Mouse (Mus musculus) heart, embryonic 15.5 days (tissue): ENCODE results near the gene Slc4a4. TPM values are rescaled to one million over a fixed set of nuclear protein-coding genes. Genes with fewer than 3 reads are reported as not detected.
"Not testable (repeated sequence)": the region's sequence is repeated elsewhere in the genome, so short reads cannot be mapped to it uniquely, and the experiment has no call there.

Source experiments
- ATAC-seq: fragments of 200-750 bp; cut with Nextera tagmentation; replicated peaks from 2 replicates; pipeline ENCODE4 v1.8.0; 2017; ENCODE audit warnings: low read depth, moderate TSS enrichment; ENCODE audit not compliant: insufficient number of reproducible peaks, insufficient read depth, low FRiP score
- H3K27ac ChIP-seq: fragments of 300-500 bp; sonication (generic); 2 replicates; pipeline ENCODE4 v1.5.1; 2015; ENCODE audit warnings: mild to moderate bottlenecking, inconsistent platforms
- H3K27me3 ChIP-seq: fragments of 300-500 bp; sonication (generic); 2 replicates; pipeline ENCODE4 v1.6.1; 2015; ENCODE audit warnings: inconsistent platforms
- H3K36me3 ChIP-seq: fragments of 300-500 bp; sonication (generic); 2 replicates; pipeline ENCODE4 v1.6.1; 2015; ENCODE audit warnings: mild to moderate bottlenecking, inconsistent platforms
- H3K4me1 ChIP-seq: fragments of 300-500 bp; sonication (generic); replicated peaks from 2 replicates; pipeline ENCODE4 v1.6.1; 2015; ENCODE audit warnings: inconsistent platforms
- H3K4me2 ChIP-seq: fragments of 300-500 bp; sonication (generic); 2 replicates; pipeline ENCODE4 v1.6.1; 2015; ENCODE audit warnings: inconsistent platforms, mild to moderate bottlenecking, moderate library complexity
- H3K4me3 ChIP-seq: fragments of 300-500 bp; sonication (generic); 2 replicates; pipeline ENCODE4 v1.5.1; 2015; ENCODE audit warnings: mild to moderate bottlenecking, inconsistent platforms
- H3K9ac ChIP-seq: fragments of 300-500 bp; sonication (generic); 2 replicates; pipeline ENCODE4 v1.6.1; 2015; ENCODE audit warnings: mild to moderate bottlenecking, inconsistent platforms
- H3K9me3 ChIP-seq: fragments of 300-500 bp; sonication (generic); replicated peaks from 2 replicates; pipeline ENCODE4 v1.6.1; 2016; ENCODE audit warnings: inconsistent platforms
- WGBS: fragments of 180-500 bp; shearing (Covaris S2); methylation state at CpG from one replicate; pipeline ENCODE4 v1.1.7; 2015; ENCODE audit warnings: mixed read lengths; 5-methylcytosine and 5-hydroxymethylcytosine counted together
- polyA plus RNA-seq: library from polyadenylated mRNA; unstranded; fragments of >200 nt; fragmentation: Nextera tagmentation; extraction: Ambion mirVana; gene quantifications from 2 replicates; pipeline ENCODE4 v1.2.1, GENCODE M21; 2015

The Slc4a4 gene
- polyA plus RNA-seq, 1 experiment from 2014 or later = 5.1 TPM

DNA sequence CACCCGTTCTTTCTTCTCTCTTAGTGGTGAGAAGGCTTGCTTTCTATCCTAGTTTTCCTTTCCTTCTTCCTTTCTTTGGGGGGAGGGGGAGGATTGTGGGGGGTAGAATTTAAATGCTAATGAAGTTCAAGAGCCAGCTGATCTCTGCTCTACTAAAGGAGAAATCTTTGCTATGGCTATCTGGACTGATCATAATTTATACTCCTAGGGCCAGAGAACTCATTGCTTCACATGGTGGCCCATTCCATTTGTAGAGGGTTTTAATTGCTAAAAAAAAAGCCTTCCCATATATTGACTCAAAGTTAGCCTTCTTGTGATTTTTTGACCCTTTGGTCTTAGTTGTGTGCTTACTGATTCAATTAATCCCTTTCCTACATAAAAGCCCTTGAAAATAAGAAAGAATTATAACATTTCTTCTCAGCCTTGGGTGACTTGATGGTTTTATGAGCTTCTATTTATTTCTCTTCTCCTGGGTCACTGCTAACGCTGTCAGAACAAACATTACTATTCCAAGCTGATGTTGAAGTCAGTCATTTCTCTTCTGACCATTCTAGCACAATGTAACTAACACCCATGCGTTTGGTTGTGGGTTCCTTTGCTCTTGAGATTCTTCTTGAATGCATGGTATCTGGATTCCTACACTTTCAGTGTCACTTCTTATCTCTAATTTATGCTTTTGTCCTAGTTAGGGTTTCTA, 95.6 kb downstream of the Slc4a4 start:
- no peak overlapping the region for H3K9ac ChIP-seq
- no peaks in the 10 kb centered on the region for H3K9me3 ChIP-seq
- 53% methylated on average over 3 of the region's 3 CpGs for WGBS
- peak overlapping the region; percentile 81 for H3K27ac ChIP-seq
- H3K27me3 ChIP-seq = no peaks in the 10 kb centered on the region
- ATAC-seq = no peak
- no peaks in the 10 kb centered on the region for H3K36me3 ChIP-seq
- H3K4me2 ChIP-seq = peak overlapping the region; percentile 43
- peaks cover 20% of the 10 kb centered on the region for H3K4me1 ChIP-seq
- H3K4me3 ChIP-seq = peak overlapping the region; percentile 10; the same call in 1 of the 2 replicates

DNA sequence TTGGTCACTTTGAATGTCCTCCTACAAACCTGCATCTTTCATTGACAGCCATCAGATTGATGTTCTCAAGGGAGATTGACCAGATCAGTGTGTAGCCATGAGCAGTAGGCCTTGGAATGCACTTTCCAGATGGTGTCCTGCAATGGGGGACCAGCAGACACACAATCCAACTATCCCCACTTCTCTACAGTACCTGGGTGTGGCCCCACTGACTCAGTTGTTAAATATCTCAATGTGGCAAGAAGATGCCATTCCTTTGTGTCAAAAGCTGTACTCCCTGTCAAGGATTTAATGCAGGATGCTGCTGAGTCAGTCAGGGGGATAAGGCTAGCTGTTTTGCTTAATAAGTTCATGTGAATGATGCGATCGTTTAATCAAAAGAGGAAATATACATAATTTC, 96.6 kb downstream of the Slc4a4 start:
- WGBS = 95% methylated on average over 2 of the region's 2 CpGs
- ATAC-seq = no peak
- no peak overlapping the region for H3K4me3 ChIP-seq
- no peak overlapping the region for H3K27ac ChIP-seq
- no peaks in the 10 kb centered on the region for H3K27me3 ChIP-seq
- peaks cover 20% of the 10 kb centered on the region for H3K4me1 ChIP-seq
- no peak overlapping the region for H3K4me2 ChIP-seq
- no peaks in the 10 kb centered on the region for H3K9me3 ChIP-seq
- H3K9ac ChIP-seq = no peak overlapping the region
- H3K36me3 ChIP-seq = no peaks in the 10 kb centered on the region

DNA sequence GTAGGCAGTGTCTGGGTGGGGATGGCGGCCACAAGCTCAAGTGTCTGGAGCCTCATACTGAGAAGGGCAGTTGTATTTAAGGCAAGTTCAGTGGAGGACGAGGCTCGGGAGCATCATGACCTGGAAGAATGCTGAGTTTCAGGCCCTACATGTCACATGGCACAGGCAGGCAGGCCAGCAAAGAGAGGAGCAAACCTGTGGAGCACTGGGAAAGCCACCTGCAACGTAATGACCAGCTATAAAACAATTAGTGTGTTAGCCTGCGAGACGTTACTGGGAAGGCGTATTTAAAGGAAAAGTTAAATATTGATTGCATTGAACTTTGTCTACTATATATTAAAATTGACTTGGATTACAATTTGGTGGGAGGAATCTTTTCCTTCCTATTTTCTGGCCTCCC, 97.0 kb downstream of the Slc4a4 start:
- Histone ChIP-seq H3K9ac (no peak overlapping the region), H3K4me1 (peaks cover 20% of the 10 kb centered on the region), H3K36me3 (no peaks in the 10 kb centered on the region), H3K27me3 (no peaks in the 10 kb centered on the region), H3K9me3 (no peaks in the 10 kb centered on the region), H3K4me2 (no peak overlapping the region), H3K27ac (no peak overlapping the region), H3K4me3 (no peak overlapping the region)
- WGBS = 83% methylated on average over 7 of the region's 7 CpGs
- ATAC-seq = no peak

DNA sequence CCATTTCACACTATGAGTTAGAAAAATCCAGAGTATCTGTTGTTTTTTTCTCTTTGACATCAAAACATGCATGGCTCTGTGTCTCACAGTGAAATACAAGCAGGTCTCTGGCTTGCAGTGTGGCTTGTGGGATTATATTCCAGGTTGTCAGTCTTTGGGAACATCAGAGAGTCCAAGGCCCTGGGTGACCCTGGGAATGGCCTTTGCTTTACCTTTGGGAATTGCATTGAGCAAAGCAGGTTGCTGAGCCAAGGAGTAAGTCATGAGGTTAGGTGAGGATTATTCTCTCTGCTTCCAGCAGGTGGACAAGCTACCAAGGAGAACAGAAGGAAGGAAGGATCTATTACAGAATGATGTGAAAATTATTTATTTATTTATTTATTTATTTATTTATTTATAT, 102.4 kb downstream of the Slc4a4 start:
- H3K27me3 ChIP-seq = no peaks in the 10 kb centered on the region
- ATAC-seq = no peak
- H3K4me2 ChIP-seq = no peak overlapping the region
- H3K27ac ChIP-seq = no peak overlapping the region
- no peaks in the 10 kb centered on the region for H3K4me1 ChIP-seq
- H3K9ac ChIP-seq = no peak overlapping the region
- H3K9me3 ChIP-seq = no peaks in the 10 kb centered on the region
- H3K36me3 ChIP-seq = no peaks in the 10 kb centered on the region
- H3K4me3 ChIP-seq = no peak overlapping the region

DNA sequence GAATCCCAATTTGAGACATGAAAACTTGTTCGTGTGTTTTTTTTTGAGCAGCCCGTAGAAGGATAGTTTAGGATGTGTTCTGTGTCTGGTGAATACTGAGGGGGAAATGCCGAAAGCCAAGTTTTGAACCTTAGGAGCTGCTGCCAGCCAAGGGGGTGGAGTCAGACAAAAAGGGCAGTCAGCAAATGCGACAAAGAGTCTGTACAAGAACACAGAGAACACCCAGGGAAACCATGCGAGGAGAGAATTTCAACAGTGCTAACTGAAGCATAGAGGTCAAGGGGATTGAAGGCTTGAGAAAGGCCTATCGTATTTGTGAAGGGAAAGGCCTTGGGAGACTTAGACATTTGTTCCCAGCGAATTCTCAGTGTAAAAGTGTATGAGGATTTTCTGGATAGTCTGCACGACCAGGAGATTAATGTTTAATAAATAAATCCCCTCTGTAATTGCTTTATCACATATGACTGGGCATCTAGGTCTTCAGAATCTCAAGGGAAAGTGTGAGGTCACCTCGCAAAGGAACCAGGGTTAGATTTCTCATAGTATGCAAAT, 103.7 kb downstream of the Slc4a4 start:
- Histone ChIP-seq H3K4me2 (no peak overlapping the region), H3K4me3 (no peak overlapping the region), H3K27me3 (no peaks in the 10 kb centered on the region), H3K9me3 (no peaks in the 10 kb centered on the region), H3K36me3 (no peaks in the 10 kb centered on the region), H3K4me1 (no peaks in the 10 kb centered on the region), H3K27ac (no peak overlapping the region), H3K9ac (no peak overlapping the region)
- ATAC-seq = no peak
- WGBS = 75% methylated on average over 9 of the region's 9 CpGs

DNA sequence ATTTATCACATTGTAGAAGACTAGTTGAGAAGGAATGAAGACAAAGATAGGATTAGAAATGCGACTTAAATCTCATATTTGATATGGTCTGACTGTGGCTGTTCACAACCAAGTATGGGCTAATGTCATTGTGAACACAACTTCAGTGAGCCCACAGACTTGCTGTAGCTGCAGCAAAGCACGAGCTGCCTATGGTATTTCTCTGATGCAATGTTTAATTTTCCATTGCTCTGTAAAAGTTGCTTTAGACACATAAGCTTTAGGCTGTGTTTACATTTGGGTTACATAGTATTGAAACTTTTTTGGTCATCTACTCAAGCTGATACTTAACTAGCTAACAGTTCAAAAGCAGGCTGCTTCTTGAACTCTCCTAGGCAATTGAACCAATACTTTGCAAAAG, 104.7 kb downstream of the Slc4a4 start:
- not testable (repeated sequence) for H3K4me1 ChIP-seq, H3K36me3 ChIP-seq, H3K9me3 ChIP-seq, H3K9ac ChIP-seq, H3K4me2 ChIP-seq, ATAC-seq, H3K27ac ChIP-seq, H3K27me3 ChIP-seq, H3K4me3 ChIP-seq
- WGBS = 68% methylated on average over 2 of the region's 2 CpGs

DNA sequence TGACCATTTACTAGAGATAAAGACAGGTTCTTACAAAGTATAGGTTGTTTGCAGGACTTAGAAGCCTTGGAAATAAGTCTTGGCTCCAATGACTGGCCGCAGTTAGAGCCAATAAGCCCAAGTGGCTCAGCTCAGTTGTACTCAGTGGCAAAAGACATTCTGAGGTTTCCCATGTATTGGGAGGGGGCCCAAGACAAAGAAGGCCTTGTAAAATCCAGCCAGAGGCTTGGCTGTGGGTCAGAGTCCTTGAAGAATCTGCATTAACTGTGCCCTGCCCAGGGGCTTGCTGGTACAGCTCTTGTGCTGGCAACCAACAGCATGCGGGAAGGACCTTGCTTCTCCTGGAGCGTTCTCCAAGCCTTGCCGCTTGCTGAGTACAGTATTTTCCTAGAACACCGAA, 107.9 kb downstream of the Slc4a4 start:
- Histone ChIP-seq H3K27ac (no peak overlapping the region), H3K4me3 (no peak overlapping the region), H3K4me2 (no peak overlapping the region), H3K27me3 (no peaks in the 10 kb centered on the region), H3K4me1 (peaks cover 3% of the 10 kb centered on the region; the same call in 1 of the 2 replicates), H3K36me3 (no peaks in the 10 kb centered on the region), H3K9ac (no peak overlapping the region), H3K9me3 (no peaks in the 10 kb centered on the region)
- ATAC-seq = no peak
- 85% methylated on average over 5 of the region's 5 CpGs for WGBS

DNA sequence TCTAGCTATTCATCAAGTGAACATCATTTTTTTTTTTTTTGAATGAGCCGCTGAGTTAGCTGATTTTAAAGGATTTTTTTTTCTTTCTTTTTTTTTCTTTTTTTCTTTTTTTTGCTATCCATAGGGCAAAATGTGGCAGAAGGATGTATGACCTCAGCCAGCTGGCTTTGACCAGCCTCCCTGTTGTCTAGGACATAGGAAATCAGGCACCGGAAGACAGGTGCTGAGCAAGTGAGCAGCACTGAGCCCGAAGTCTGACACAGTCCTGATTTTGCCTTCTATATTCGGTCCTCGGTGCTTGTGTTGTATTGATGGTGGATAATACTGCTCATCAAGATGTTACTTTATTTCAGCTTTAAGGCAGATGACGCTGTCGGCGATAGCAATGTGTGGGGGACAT, 109.6 kb downstream of the Slc4a4 start:
- Histone ChIP-seq H3K4me1 (peaks cover 3% of the 10 kb centered on the region; the same call in 1 of the 2 replicates), H3K9me3 (no peaks in the 10 kb centered on the region), H3K9ac (no peak overlapping the region), H3K4me3 (no peak overlapping the region), H3K27ac (no peak overlapping the region), H3K27me3 (no peaks in the 10 kb centered on the region), H3K4me2 (no peak overlapping the region), H3K36me3 (no peaks in the 10 kb centered on the region; the same call in 1 of the 2 replicates)
- ATAC-seq = no peak
- 93% methylated on average over 8 of the region's 8 CpGs for WGBS

DNA sequence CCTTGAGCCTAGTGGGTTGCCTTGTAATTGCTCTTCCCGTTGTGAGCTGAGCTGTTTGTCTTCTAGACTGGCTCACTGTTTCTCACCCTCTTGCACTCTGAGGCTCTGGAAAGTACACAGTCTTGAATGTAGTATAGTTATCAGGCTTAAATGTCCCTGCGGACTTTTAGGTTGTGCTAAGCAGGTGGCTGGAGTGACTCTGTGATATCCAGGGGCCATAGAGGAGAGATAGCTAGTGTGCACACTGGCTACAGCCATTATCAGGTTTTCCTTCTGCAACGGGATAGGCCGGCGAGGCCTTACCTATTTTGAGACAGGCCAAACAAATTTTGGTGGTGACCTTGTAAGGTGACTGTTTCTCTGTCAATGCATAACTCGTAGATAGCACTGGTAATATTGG, 110.7 kb downstream of the Slc4a4 start:
- H3K9me3 ChIP-seq = no peaks in the 10 kb centered on the region
- H3K4me1 ChIP-seq = peaks cover 3% of the 10 kb centered on the region; the same call in 1 of the 2 replicates
- no peaks in the 10 kb centered on the region for H3K27me3 ChIP-seq
- no peak overlapping the region for H3K27ac ChIP-seq
- no peak for ATAC-seq
- WGBS = 72% methylated on average over 6 of the region's 6 CpGs
- no peak overlapping the region for H3K4me3 ChIP-seq
- no peak overlapping the region for H3K4me2 ChIP-seq
- H3K36me3 ChIP-seq = no peaks in the 10 kb centered on the region; the same call in 1 of the 2 replicates
- no peak overlapping the region for H3K9ac ChIP-seq

DNA sequence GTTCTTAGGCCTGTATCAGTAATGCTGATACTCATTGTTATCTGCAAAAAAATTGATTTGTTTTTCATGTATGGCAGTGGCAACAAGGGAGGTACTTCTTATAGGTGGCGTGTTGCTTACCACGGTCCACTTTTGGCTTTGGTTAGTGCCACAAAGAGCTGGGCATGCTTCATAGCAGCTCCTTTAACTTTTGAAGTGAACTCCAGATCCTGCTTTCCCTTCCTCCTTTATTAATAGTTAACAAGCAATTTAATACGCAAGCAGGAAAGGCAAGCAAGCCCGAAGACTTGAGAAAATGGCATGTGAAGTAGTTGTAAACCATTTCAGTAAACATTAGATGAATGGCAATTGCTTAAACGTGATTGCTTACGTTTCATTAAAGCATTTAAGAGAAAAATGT, 113.2 kb downstream of the Slc4a4 start:
- no peaks in the 10 kb centered on the region; the same call in 1 of the 2 replicates for H3K36me3 ChIP-seq
- peaks cover 3% of the 10 kb centered on the region; the same call in 1 of the 2 replicates for H3K4me1 ChIP-seq
- no peak overlapping the region for H3K4me2 ChIP-seq
- no peak overlapping the region for H3K4me3 ChIP-seq
- H3K27me3 ChIP-seq = no peaks in the 10 kb centered on the region
- no peaks in the 10 kb centered on the region for H3K9me3 ChIP-seq
- ATAC-seq = no peak
- no peak overlapping the region for H3K27ac ChIP-seq
- H3K9ac ChIP-seq = no peak overlapping the region
- 90% methylated on average over 6 of the region's 6 CpGs for WGBS

DNA sequence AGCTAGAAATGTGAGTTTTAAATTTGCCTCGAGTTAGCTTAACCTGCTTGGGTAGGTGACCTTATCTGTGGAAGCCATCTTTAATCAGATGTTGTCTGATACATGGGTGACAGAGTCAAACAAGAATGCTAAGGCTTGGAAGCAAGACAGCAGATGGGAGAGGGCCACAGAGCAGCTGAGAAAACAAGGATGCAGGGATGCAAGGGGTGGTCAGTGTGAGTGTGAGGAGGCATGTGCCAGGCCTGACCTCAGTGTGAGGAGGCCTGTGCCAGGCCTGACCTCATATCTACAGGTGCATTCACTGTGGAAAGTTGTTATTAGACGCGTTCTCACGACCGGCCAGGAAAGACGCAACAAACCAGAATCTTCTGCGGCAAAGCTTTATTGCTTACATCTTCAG, 114.0 kb downstream of the Slc4a4 start:
- H3K27me3 ChIP-seq = no peaks in the 10 kb centered on the region
- no peak overlapping the region for H3K27ac ChIP-seq
- no peak for ATAC-seq
- H3K4me3 ChIP-seq = no peak overlapping the region
- WGBS = 95% methylated on average over 7 of the region's 7 CpGs
- H3K4me1 ChIP-seq = peaks cover 3% of the 10 kb centered on the region; the same call in 1 of the 2 replicates
- H3K9ac ChIP-seq = no peak overlapping the region
- H3K9me3 ChIP-seq = no peaks in the 10 kb centered on the region
- no peaks in the 10 kb centered on the region; the same call in 1 of the 2 replicates for H3K36me3 ChIP-seq
- no peak overlapping the region for H3K4me2 ChIP-seq

DNA sequence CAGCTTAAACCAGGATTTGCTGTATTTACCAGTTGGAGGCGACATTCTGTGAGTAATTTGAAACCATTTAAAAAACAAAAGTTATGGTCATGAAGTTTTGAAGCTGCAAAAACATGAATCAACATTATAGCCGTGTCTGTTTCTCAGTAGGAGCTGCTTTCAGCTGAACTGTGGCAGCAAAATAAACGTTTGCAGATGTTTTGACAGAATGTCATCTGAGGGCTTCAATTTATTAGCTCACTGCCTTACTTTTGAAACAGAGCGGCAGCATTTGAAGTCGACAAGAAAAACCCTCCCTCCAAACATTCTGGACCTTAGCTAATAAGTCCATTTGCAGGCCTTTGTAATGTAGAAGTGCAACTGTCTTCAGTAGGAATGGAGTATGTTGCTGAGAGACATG, 123.5 kb downstream of the Slc4a4 start:
- 64% methylated on average over 5 of the region's 5 CpGs for WGBS
- Histone ChIP-seq H3K4me1 (no peaks in the 10 kb centered on the region), H3K27ac (no peak overlapping the region), H3K4me2 (no peak overlapping the region), H3K9me3 (no peaks in the 10 kb centered on the region), H3K36me3 (peaks cover 3% of the 10 kb centered on the region; the same call in 1 of the 2 replicates), H3K27me3 (no peaks in the 10 kb centered on the region), H3K9ac (no peak overlapping the region), H3K4me3 (no peak overlapping the region)
- no peak for ATAC-seq
